Mouse (Mus musculus) NIH3T3 (cell line): ENCODE results near the gene C130032M10Rik.
"Not testable (repeated sequence)": the region's sequence is repeated elsewhere in the genome, so short reads cannot be mapped to it uniquely, and the experiment has no call there.

Experiments
- DNase-seq: peaks from one replicate; pipeline ENCODE4 v3.0.0-alpha.2; 2012; ENCODE audit warnings: low read depth

C130032M10Rik gene

GRCm38 (mm10) chr9:114518812-114519477, 3.4 kb downstream of the C130032M10Rik start:
- no peak for DNase-seq

GRCm38 (mm10) chr9:114520529-114520928, 5.0 kb downstream of the C130032M10Rik start:
- not testable (repeated sequence) for DNase-seq

GRCm38 (mm10) chr9:114522041-114522440, 6.5 kb downstream of the C130032M10Rik start:
- DNase-seq = no peak

DNA sequence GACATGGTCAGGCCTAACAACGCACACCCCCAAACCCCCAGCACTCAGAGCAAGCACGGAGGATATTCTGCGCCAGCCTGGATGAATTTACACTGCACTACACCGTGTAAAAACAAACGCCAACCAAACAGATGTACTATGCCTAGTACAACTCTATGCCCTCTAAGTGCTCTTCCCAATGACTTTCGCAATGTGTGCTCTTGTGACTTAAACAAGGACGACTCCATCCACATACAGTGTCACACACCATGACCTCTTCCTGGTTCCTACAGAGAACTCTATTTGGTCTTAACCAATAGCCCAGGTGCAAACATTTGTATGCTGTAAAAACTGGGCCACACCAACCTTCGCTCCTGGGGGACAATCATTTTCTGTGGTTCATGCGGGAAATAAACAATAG, 7.0 kb downstream of the C130032M10Rik start:
- DNase-seq = no peak

- no peak for DNase-seq
These were observed 9.7 kb downstream of the C130032M10Rik start for GRCm38 (mm10) chr9:114525073-114525633.

GRCm38 (mm10) chr9:114525891-114526290, 10.4 kb downstream of the C130032M10Rik start:
- DNase-seq = peak; percentile 58

DNA sequence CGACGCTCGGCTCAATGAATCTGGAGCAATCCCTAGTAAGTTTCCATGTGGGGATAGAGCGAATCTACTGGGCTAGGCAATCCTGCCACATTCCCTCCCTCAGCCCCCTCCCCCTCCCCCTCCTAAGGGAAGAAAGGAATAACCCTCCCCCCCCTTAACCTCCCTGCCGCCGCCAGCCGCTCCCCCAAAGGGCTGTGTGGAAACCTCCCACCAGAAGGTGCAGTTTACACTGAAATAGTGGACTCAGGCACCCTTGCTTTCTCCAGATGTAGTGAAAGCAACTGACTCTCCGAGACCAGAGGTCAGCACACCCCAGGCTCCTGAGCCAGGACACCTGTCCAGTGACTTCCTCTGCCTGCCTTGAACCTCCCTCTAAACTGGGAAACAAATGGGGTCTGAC, 11.1 kb downstream of the C130032M10Rik start:
- DNase-seq = peak; percentile 76

- DNase-seq = peak; percentile 89
These were observed 11.6 kb downstream of the C130032M10Rik start for GRCm38 (mm10) chr9:114527085-114527484.

DNA sequence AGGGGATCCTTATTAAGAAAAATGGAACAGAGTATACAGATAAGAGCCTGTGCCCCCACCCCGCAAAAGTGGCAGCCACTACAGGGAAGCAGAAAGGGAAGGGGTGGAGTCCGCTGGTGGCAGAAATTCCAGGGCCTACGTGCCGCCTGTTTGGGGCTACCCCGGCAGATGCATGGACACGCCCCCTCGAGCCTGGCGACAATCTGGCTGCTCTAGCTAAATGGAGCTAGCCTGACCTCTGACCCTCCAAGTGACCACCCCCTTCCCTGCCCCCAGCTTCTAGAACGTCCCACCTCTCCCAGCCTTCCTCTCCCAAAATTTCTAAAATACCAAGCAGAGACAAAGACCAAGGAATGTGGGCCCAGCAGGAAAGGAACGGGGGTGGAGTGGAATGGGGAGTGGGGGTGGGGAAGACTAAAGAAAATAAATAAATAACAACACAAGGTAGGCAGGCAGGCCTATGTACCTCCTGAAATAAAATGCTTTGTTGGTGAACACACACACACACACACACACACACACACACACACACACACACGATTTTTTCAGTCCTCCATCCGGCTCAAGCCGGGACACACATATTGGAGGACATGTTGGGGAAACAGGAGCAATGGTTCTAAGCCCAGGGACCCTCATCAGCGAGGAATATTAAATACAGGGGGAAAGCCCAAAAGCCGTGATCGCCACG, 12.6 kb downstream of the C130032M10Rik start:
- peak; percentile 59 for DNase-seq

DNA sequence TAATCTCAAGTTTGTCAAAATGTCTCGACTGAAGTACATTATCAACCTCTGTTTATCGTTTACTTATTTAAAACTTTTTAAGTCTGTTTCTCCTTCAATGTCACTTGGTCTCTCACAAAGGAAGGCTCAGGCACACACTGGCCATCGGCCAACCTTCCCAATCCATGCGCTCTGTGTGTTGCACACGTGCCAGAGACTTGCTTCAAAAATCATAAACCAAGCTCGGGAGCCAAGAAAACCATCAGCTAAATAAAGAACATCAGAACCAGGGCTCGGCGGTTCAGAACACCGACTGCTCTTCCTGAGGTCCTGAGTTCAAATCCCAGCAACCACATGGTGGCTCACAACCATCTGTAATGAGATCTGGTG, 13.2 kb downstream of the C130032M10Rik start:
- DNase-seq = peak; percentile 46

DNA sequence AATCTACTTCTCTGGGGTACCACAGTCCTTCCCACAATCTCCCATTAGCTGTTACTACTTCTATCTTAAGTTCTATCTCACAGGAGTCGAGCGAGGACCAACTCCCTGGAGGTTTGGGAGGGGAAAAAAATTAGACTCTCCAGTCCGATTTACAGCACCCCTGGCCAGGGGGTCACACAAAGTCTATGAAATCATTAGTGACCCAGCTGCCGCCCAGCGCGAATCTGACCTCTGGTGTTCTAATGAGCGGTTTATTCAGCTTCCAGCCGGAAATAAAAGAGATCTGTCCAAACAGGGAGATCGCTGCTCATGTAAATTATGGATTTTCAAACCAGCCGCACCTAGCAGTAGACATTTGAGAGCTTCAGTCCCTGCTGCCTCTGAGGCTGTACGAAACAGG, 15.8 kb downstream of the C130032M10Rik start:
- no peak for DNase-seq

DNA sequence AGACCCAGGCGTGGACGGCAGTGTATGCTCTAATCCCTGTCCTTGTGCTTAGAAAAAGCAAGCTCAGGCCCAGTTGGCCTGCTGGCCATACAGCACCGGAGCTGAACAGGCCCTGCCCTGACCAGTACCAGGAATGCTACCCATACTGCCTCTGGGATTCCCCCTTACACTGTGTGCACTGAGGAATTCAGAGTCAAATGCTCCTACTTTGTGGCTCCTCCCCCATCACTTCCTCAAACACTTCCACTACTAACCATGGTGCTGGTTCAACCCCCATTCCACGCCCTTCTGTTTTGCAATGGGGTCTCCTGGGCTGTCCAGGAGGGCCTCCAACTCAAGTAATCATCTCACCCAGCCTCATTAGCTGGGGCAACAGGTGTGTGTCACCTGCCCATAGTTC, 18.4 kb downstream of the C130032M10Rik start:
- peak; percentile 18 for DNase-seq

DNA sequence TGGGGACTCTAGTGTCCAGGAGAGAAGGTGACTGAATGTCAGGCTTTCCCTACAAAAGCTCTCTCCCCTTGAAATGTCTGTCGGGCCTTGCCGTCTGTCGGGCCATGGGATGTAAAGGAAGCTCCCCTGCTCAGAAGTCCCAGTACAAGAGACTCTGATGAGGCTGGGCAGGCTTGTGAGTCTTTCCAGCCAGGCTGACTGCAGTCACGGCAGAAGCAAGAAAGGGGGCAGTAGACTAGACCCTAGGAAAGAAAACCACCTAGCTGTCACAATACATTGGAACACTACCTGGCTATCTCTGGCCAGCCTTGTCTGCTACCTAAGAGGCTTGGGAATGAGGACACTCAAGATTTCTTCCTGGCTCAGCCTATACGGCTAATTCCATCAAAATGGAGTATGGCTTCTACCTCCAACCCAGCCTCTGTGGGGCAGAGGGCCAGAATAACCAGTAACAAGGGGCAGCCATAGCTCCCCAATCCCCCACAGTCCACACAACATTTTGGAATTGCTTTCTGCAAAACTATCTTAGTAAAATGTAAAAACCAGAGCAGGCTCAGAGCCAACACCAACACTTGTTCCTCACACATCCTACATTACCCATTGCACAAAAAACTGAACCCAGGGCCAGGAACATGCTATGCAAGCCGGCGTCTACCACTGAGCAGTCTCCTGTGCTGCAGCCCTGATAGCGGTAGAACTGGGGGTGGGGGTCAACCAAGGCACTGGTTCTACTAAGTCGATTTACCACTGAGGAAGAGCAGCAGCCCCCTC, 19.4 kb downstream of the C130032M10Rik start:
- no peak for DNase-seq

DNA sequence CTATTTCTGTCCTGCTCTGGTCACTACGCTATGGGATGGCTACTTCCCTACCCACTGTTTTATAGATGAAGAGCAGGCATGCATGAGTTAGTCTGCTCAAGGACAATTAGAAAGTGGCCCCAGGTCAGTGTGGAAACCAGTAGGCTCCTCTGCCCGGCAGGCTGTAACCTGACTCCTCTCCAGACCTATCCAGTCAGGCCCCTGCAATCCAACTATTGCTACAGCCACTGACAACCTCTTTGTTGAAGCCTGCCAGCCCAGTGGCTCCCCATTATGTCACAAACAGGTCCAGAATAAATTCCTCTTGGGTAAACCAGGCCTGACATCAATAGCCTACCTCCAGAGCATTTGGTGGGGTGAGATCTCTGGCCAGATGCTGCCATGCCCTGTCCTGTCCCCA, 21.1 kb downstream of the C130032M10Rik start:
- peak; percentile 37 for DNase-seq

GRCm38 (mm10) chr9:114538996-114539563, 23.6 kb downstream of the C130032M10Rik start:
- DNase-seq = no peak

- peak; percentile 73 for DNase-seq
These were observed 25.8 kb downstream of the C130032M10Rik start for GRCm38 (mm10) chr9:114541279-114541741.

DNA sequence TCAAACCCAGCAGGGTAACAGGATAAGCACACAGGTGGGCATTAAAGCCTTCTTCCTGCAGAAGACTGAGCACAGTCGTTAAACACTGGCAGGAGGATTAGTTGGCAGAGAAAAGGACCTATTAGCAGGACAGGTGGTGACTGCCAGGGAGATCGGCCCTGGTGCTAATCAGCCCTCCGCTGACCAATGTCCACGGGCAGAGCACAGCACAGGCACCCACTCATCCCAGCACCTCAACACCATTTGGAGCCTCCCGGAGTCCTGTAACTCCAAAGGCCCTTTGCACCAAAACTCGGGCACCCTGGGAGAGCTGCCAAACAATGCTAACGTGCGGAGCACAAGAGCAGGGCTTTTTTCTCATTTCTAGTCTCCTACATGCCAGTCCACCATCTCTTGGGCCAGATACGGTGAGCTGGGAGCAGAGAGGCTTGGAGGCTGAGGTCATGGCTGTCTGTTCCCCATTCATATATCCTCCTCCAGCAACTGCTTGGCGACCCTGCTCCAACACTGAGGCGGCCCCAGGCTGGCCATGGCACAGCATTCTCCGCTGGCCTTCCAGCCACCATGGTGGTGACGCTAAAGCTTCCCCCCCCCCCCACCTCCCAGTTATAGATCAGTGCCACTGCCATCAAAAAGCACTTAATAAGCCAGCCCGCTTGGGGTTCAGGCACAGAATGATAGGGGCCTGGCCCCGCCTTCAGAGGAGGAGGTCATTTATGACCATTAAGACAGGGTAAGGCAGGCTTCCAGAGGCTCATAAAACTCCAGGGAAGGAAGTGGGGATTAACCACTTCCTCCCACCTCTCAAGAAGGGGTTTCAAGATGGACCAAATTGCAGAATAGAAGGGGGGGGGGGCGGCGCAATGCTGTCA, 28.6 kb downstream of the C130032M10Rik start:
- DNase-seq = no peak

GRCm38 (mm10) chr9:114544754-114545393, 29.4 kb downstream of the C130032M10Rik start:
- DNase-seq = no peak

DNA sequence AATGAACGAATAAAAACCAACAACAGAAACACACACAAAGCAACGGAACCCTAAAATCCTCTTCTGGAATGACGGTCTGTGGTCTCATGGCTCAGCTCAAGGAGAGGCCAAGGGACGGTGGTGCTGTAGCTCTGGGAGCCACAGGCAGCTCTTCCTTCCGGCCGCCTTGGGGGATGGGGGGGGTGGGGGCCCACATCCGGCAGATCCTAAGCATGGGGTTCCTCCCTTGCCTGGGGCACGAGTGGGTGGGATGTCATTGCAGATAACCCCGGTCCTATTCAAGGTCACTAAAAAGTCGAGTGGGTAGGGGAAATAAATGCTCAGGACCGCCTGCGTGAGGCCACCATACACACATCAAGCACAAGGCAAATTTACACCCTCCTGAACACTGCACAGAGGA, 31.3 kb downstream of the C130032M10Rik start:
- no peak for DNase-seq

DNA sequence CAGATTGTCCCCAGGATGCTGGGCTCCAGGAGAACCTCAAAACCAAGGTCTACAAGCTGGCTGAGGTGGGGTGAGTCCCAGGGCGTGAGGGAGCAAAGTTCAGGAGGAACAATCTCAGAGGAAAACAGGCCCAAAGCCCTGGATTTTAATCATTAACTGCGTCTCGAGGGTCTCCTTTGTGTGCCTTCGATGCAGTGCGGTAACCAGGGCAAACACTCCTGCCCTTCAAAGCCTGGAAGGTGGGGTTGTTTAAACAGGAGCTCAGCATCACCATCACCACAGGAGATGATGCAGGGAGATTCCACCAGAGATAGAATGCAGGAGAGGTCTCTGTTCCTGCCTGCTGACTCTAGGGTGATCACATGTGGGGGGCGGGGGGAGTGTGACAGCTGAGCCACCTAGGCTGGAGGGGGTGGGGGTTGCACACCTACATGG, 32.2 kb downstream of the C130032M10Rik start:
- no peak for DNase-seq

DNA sequence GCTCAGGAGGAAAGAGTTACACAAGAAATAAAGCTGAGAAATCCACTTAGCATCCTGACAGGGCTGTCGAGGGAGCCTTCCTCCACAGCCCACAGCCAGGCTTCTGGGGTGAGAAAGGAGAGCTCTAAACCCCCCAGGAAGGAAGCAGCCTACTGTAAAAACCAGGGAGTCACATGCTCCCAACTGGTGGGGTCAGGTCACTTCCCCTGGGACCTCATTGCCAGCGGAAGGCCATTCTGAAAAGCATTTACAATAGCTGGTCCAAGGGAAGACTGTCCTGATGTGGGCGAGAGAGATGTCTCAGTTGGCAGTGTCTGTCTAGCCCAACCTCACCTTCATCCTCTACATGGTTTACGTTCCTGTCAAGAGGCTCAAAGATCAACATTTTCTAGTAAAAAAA, 33.0 kb downstream of the C130032M10Rik start:
- no peak for DNase-seq
